Mouse (Mus musculus): ENCODE results near the gene Itih4.

The Itih4 gene

GRCm38 (mm10) chr14:30886204-30886603 is at the start of gene Itih4:
Gene Itih4 (plus strand): TSS chr14:30886476.
- DNase-seq (ENCODE audit: low read depth in 1 of 2, low spot score in 2 of 2) = no peak

DNA sequence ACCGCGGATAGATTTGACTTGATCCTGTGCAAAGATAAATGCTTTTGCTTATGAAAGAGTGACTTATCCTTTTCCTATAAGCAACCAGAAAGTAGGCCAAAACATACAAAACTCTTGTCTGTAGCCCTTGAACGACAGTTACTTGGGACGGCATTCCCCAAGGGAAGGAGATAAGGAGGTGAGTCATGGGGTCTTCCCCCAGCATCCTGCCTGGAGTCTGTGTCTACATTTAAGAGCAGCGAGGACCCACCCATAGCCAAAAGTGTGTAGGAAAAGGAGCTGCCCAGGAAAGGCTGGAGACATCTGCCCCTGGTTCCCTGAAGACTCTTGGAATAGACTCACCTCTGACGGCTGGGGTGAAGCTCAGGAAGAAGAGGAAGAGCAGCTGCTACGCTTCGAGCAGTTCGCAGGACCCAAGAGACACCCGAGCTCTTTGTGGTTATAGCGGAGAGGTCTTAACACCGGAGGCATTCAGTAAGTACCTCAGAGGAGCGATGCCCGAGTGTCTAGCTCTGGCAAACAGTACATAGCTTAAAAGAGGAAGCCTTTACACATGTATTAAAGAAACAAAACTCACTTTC is 48.8 kb upstream of the Itih4 start:
- no peak for DNase-seq (ENCODE audit: low read depth in 1 of 2, low spot score in 2 of 2)

- DNase-seq (ENCODE audit: low read depth in 1 of 2, low spot score in 2 of 2) = no peak
These were observed 42.6 kb upstream of the Itih4 start for GRCm38 (mm10) chr14:30843701-30844100.

GRCm38 (mm10) chr14:30850504-30850903 is 35.8 kb upstream of the Itih4 start:
- no peak for DNase-seq (ENCODE audit: low read depth in 1 of 2, low spot score in 2 of 2)

DNA sequence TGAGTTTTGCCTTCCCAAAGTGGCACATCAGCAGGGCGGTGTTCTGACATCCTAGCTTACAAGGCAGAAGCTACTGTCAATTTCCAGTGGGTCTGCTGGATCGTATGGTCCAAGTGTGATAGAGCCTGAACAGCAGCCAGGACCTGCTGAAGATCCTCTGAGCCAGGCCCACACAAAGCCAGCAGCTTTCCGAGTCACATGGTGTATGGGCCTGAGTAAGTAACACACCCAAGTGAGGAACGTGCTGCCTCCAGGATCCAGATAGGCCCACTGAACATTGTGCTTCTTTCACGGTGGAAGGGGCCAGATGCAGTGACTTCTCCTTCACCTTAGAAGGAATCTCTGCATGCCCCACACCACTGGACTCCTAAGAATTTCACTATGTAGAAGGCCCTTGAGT is 34.0 kb upstream of the Itih4 start:
- no peak for DNase-seq (ENCODE audit: low read depth in 1 of 2, low spot score in 2 of 2)

DNA sequence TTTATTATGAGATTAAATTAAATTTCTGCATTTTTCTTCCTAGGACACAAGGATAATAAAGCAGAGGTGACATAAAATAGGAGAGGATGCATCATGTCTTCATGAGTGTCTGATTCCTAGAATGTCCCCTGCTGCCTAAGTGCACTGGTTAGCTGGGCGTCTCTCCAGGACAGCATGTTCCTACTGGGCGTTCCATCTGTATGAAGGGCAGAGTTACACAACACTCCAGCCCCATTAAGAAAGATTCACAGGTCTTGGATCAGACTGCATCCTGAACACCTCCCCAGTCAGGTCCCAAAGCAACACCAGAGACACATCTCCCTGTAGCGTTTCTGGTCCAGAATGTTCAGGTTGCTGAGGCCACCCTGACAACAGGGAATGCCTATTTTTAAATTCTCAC is 31.0 kb upstream of the Itih4 start:
- DNase-seq (ENCODE audit: low read depth in 1 of 2, low spot score in 2 of 2) = no peak

GRCm38 (mm10) chr14:30856885-30857507 is 29.3 kb upstream of the Itih4 start:
- DNase-seq (ENCODE audit: low read depth in 1 of 2, low spot score in 2 of 2) = no peak

DNA sequence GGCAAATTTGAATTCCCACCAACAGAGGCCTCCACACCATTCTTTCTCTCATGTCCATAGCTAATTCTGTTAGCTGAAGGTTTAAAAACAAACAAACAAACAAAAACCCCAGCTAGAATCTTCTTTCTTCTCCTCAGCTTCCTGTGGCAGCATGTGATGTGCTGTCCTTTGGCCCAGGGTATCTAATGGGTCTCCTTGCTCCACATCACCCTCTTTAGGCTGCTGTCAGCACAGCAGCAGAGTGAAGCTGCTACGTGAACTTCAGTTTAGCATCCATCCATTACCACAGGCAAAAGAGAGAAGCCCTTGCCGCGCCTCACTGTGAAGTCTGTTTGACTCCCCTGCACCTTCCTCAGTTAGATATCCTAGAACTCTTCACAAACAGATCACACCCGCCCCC is 28.3 kb upstream of the Itih4 start:
- DNase-seq (ENCODE audit: low read depth in 1 of 2, low spot score in 2 of 2) = no peak

- no peak for DNase-seq (ENCODE audit: low read depth in 1 of 2, low spot score in 2 of 2)
These were observed 24.7 kb upstream of the Itih4 start for GRCm38 (mm10) chr14:30861421-30862125.

- no peak for DNase-seq (ENCODE audit: low read depth in 1 of 2, low spot score in 2 of 2)
These were observed 23.9 kb upstream of the Itih4 start for GRCm38 (mm10) chr14:30862368-30862767.

GRCm38 (mm10) chr14:30865311-30865710 is 21.0 kb upstream of the Itih4 start:
- DNase-seq (ENCODE audit: low read depth in 1 of 2, low spot score in 2 of 2) = no peak

- DNase-seq (ENCODE audit: low read depth in 1 of 2, low spot score in 2 of 2) = peak in 1 of 2 experiments; percentile 24
These were observed 19.2 kb upstream of the Itih4 start for GRCm38 (mm10) chr14:30867042-30867441.

DNA sequence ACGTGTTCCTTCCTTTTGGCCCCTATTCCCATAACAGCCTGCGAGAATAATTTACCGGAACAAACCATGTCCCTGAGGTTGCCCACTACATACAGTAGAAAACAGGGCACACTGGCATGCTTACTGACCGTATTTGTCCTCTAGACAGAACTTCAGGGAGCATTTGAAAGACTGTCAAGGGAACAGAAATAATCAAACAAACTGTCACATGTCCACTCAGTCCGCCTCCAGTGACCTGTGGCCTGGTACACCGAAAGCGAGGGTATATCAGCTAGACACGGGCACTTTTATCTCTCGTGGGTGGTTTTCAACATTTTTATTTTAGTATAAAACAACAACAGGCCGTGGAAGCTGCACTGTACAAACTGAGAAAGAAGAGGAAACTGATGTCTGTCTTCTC is 17.4 kb upstream of the Itih4 start:
- no peak for DNase-seq (ENCODE audit: low read depth in 1 of 2, low spot score in 2 of 2)

GRCm38 (mm10) chr14:30869391-30869801 is 16.9 kb upstream of the Itih4 start:
- DNase-seq (ENCODE audit: low read depth in 1 of 2, low spot score in 2 of 2) = no peak

DNA sequence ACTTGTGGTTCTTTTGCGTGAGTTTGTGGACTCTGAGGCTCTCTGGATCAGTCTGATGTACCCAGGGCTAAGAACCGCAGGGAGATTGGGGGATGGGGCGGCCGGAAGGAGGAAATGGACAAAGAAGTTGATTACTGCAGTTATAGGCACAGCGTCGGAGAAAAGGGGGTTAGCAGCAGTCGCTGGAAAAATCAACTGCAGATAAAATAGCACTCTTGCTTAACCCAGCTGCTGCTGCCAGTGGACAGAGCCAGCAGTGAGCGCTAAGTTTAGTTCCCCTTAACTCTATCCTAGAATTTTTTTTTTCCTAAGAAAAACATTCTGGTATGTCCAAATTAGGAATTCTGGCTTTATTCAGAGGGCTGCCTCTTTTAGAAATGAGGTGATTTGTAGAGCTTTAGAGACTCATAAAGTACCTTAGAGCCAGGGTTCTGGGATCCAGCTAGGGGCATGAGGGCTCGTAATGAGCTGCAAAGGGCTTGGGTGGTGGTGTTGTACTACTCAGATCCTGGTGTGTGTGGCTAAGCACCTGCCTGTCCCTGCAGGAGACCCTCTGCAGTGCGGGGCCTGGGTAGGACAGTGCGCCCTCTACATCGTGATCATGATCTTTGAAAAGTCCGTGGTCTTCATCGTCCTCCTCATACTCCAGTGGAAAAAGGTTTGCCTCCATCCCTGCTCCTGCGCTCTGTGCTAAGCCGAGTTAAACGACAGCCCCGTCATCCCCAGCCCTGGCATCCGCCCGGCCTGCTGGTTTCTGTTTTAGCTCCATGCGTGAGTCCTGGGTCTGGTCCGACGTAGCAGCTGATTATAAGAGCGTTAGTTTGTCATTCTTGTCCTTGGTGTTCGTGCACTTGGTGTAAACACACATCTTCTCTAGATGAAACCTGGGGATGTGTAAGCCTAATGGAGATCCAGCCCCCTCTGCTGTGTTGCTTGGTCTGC is 15.8 kb upstream of the Itih4 start:
- no peak for DNase-seq (ENCODE audit: low read depth in 1 of 2, low spot score in 2 of 2)

GRCm38 (mm10) chr14:30874095-30874700 is 12.1 kb upstream of the Itih4 start:
- no peak for DNase-seq (ENCODE audit: low read depth in 1 of 2, low spot score in 2 of 2)

DNA sequence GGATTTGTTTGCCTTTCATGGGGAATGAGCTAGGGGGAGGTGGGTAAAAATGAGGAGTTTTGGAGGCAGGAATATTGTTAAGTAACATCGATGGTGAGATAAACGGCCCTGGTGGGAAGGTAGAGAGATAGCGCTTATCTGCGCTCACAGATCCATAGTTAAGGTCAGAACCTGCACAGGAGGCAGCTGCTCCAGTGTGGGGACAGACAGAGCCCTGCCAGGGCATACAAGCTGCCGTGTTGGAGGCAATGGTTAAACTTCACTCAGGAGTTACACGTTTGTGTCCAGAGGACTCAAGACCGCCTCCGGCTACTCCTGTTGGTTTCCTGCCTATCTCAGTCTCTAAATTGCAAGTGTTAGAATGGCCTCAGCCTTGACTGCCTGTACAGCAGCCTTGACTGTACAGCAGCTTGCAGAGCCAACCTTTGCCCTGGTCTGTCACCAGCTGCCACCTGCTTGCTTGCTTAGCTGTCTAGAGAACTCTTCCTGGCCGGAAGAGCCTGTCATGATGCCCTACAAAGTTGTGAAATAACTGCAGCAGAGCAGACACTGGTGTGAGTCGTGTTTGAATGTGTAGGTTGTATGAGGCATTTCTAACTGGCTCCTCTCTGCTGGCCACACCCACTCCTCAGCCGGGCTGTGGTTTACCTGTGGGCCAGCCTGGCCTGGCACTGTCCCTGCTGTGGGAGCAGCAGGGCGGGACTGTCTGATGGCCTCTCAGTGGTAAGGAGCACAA is 11.0 kb upstream of the Itih4 start:
- DNase-seq (ENCODE audit: low read depth in 1 of 2, low spot score in 2 of 2) = no peak

DNA sequence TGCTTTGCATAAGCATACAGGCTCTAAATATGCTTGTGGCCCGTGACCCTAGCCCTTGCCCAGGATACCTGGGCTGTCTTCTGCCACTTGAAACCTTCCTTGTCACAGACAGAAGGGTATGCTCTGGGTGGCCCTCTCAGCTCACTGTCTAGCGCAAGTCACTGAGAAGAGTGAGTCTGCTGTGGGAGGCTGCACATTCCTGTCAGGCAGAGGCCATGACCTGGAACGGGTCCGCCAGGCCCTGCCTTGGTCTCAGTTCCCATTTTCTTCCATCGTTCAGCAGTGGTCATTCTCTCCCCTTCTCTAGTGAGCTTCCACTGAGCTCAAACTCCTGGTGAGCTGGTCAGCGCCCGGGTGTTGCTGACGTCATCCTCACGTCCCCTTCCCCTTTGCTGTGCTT is 10.3 kb upstream of the Itih4 start:
- DNase-seq (ENCODE audit: low read depth in 1 of 2, low spot score in 2 of 2) = no peak

GRCm38 (mm10) chr14:30876451-30876850 is 9.8 kb upstream of the Itih4 start:
- no peak for DNase-seq (ENCODE audit: low read depth in 1 of 2, low spot score in 2 of 2)

DNA sequence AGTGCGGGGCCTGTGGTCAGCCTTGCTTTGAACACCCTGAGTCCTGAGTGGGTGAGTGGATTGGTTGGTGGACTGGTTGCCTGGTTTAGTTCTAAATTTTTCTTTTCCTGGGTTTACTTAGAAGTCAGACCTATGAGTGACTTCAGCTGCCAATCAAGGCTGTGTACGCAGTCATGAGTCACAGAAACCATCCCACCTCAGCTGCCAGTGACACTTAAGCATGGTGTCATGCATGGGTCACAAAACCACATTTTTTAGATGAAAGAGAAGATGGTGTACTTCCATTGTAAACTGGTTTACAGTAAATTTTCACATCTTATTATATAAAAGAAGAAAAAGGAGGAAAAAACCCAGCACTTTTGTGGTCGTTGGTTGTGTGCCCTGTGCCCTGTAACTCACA is 8.4 kb upstream of the Itih4 start:
- DNase-seq (ENCODE audit: low read depth in 1 of 2, low spot score in 2 of 2) = no peak

Measured in monocyte, adult 2 months (primary cell).